Mouse (Mus musculus) lung, embryonic 15.5 days (tissue): ENCODE results near the gene Myo6. TPM values are rescaled to one million over a fixed set of nuclear protein-coding genes. Genes with fewer than 3 reads are reported as not detected.

Experiments used
- ATAC-seq: fragments of 200-750 bp; cut with Nextera tagmentation; 2 replicates; pipeline ENCODE4 v1.8.0; 2017; ENCODE audit warnings: moderate number of reproducible peaks, borderline replicate concordance; ENCODE audit not compliant: low FRiP score, low TSS enrichment; ENCODE audit errors: extremely low read depth
- H3K27ac ChIP-seq: fragments of 300-500 bp; sonication (generic); 2 replicates; pipeline ENCODE4 v1.5.1; 2015; ENCODE audit warnings: moderate library complexity, mild to moderate bottlenecking, inconsistent platforms
- H3K27me3 ChIP-seq: fragments of 300-500 bp; sonication (generic); 2 replicates; pipeline ENCODE4 v1.6.1; 2015; ENCODE audit warnings: inconsistent platforms
- H3K36me3 ChIP-seq: fragments of 300-500 bp; sonication (generic); 2 replicates; pipeline ENCODE4 v1.6.1; 2015; ENCODE audit warnings: inconsistent platforms
- H3K4me1 ChIP-seq: fragments of 300-500 bp; sonication (generic); 2 replicates; pipeline ENCODE4 v1.6.1; 2015; ENCODE audit warnings: inconsistent platforms
- H3K4me2 ChIP-seq: fragments of 300-500 bp; sonication (generic); 2 replicates; pipeline ENCODE4 v1.6.1; 2015; ENCODE audit warnings: inconsistent platforms, mild to moderate bottlenecking, moderate library complexity
- H3K4me3 ChIP-seq: fragments of 300-500 bp; sonication (generic); 2 replicates; pipeline ENCODE4 v1.5.1; 2015; ENCODE audit warnings: mild to moderate bottlenecking, inconsistent platforms
- H3K9ac ChIP-seq: fragments of 300-500 bp; sonication (generic); 2 replicates; pipeline ENCODE4 v1.6.1; 2015; ENCODE audit warnings: inconsistent platforms
- H3K9me3 ChIP-seq: fragments of 300-500 bp; sonication (generic); 2 replicates; pipeline ENCODE4 v1.6.1; 2016; ENCODE audit warnings: inconsistent platforms
- WGBS: fragments of 180-500 bp; shearing (Covaris S2); methylation state at CpG from one replicate; pipeline ENCODE4 v1.1.7; 2015; 5-methylcytosine and 5-hydroxymethylcytosine counted together
- polyA plus RNA-seq: library from polyadenylated mRNA; unstranded; fragments of >200 nt; fragmentation: Nextera tagmentation; extraction: Ambion mirVana; gene quantifications from 2 replicates; pipeline ENCODE4 v1.2.1, GENCODE M21; 2015

The Myo6 gene
- polyA plus RNA-seq, 1 experiment from 2014 or later: 28.2 TPM

- Histone ChIP-seq H3K27ac (no peak overlapping the region), H3K27me3 (no peaks in the 10 kb centered on the region), H3K4me3 (no peak overlapping the region), H3K4me2 (no peak overlapping the region), H3K9me3 (no peaks in the 10 kb centered on the region), H3K4me1 (0 out of 2 replicates have a peak, but pooled peaks cover 5% of the 10 kb centered on the region), H3K36me3 (no peaks in the 10 kb centered on the region), H3K9ac (no peak overlapping the region)
- 72% methylated on average over 12 of the region's 12 CpGs for WGBS
- ATAC-seq: no peak
These were observed 45.3 kb downstream of the Myo6 start for GRCm38 (mm10) chr9:80210096-80210495.

- no peak overlapping the region for H3K4me2 ChIP-seq
- WGBS: 84% methylated on average over 2 of the region's 2 CpGs
- no peaks in the 10 kb centered on the region for H3K36me3 ChIP-seq
- no peak overlapping the region for H3K9ac ChIP-seq
- no peak for ATAC-seq
- no peaks in the 10 kb centered on the region for H3K9me3 ChIP-seq
- no peak overlapping the region for H3K4me3 ChIP-seq
- H3K27ac ChIP-seq: no peak overlapping the region
- 0 out of 2 replicates have a peak, but pooled peaks cover 5% of the 10 kb centered on the region for H3K4me1 ChIP-seq
- H3K27me3 ChIP-seq: no peaks in the 10 kb centered on the region
These were observed 48.6 kb downstream of the Myo6 start for GRCm38 (mm10) chr9:80213428-80213827.

- Histone ChIP-seq H3K9me3 (no peaks in the 10 kb centered on the region), H3K4me1 (no peaks in the 10 kb centered on the region), H3K9ac (no peak overlapping the region), H3K27me3 (no peaks in the 10 kb centered on the region), H3K4me3 (no peak overlapping the region), H3K36me3 (no peaks in the 10 kb centered on the region), H3K27ac (no peak overlapping the region), H3K4me2 (no peak overlapping the region)
- whole genome bisulfite sequencing: 86% methylated on average over 5 of the region's 5 CpGs
- no peak for ATAC-seq
These were observed 50.7 kb downstream of the Myo6 start for GRCm38 (mm10) chr9:80215502-80215901.

GRCm38 (mm10) chr9:80216786-80217501, 52.1 kb downstream of the Myo6 start:
- no peak overlapping the region for H3K9ac ChIP-seq
- H3K4me1 ChIP-seq: no peaks in the 10 kb centered on the region
- no peaks in the 10 kb centered on the region for H3K27me3 ChIP-seq
- 75% methylated on average over 16 of the region's 16 CpGs for WGBS
- ATAC-seq: no peak
- no peaks in the 10 kb centered on the region for H3K9me3 ChIP-seq
- no peak overlapping the region for H3K4me2 ChIP-seq
- no peak overlapping the region for H3K4me3 ChIP-seq
- no peaks in the 10 kb centered on the region for H3K36me3 ChIP-seq
- H3K27ac ChIP-seq: no peak overlapping the region

GRCm38 (mm10) chr9:80218718-80219117, 53.9 kb downstream of the Myo6 start:
- Histone ChIP-seq H3K27ac (no peak overlapping the region), H3K9me3 (no peaks in the 10 kb centered on the region), H3K9ac (no peak overlapping the region), H3K36me3 (no peaks in the 10 kb centered on the region), H3K4me2 (no peak overlapping the region), H3K4me3 (no peak overlapping the region), H3K4me1 (no peaks in the 10 kb centered on the region), H3K27me3 (no peaks in the 10 kb centered on the region)
- 65% methylated on average over 6 of the region's 6 CpGs for WGBS
- no peak for ATAC-seq

GRCm38 (mm10) chr9:80223989-80224635, 59.3 kb downstream of the Myo6 start:
- no peaks in the 10 kb centered on the region for H3K9me3 ChIP-seq
- H3K9ac ChIP-seq: no peak overlapping the region
- no peaks in the 10 kb centered on the region for H3K4me1 ChIP-seq
- no peak overlapping the region for H3K4me2 ChIP-seq
- no peak overlapping the region for H3K4me3 ChIP-seq
- H3K36me3 ChIP-seq: no peaks in the 10 kb centered on the region
- no peak; the same call in 1 of the 2 replicates for ATAC-seq
- H3K27me3 ChIP-seq: no peaks in the 10 kb centered on the region
- 68% methylated on average over 11 of the region's 11 CpGs for WGBS
- no peak overlapping the region for H3K27ac ChIP-seq

GRCm38 (mm10) chr9:80226579-80227325, 61.9 kb downstream of the Myo6 start:
- no peaks in the 10 kb centered on the region for H3K9me3 ChIP-seq
- H3K4me2 ChIP-seq: no peak overlapping the region
- 86% methylated on average over 5 of the region's 5 CpGs for WGBS
- no peaks in the 10 kb centered on the region for H3K4me1 ChIP-seq
- no peak for ATAC-seq
- H3K9ac ChIP-seq: no peak overlapping the region
- H3K4me3 ChIP-seq: no peak overlapping the region
- H3K27me3 ChIP-seq: no peaks in the 10 kb centered on the region
- H3K27ac ChIP-seq: no peak overlapping the region
- no peaks in the 10 kb centered on the region for H3K36me3 ChIP-seq

GRCm38 (mm10) chr9:80233831-80234455, 69.1 kb downstream of the Myo6 start:
- WGBS: 86% methylated on average over 4 of the region's 4 CpGs
- no peak for ATAC-seq
- no peaks in the 10 kb centered on the region for H3K9me3 ChIP-seq

GRCm38 (mm10) chr9:80237184-80237799, 72.5 kb downstream of the Myo6 start:
- Histone ChIP-seq H3K4me1 (no peaks in the 10 kb centered on the region), H3K27ac (no peak overlapping the region), H3K9ac (no peak overlapping the region), H3K27me3 (no peaks in the 10 kb centered on the region), H3K4me3 (no peak overlapping the region), H3K4me2 (no peak overlapping the region), H3K36me3 (peaks cover 3% of the 10 kb centered on the region; the same call in 1 of the 2 replicates), H3K9me3 (0 out of 2 replicates have a peak, but pooled peaks cover 5% of the 10 kb centered on the region)
- no peak for ATAC-seq
- 73% methylated on average over 1 of the region's 1 CpGs for WGBS

More at GRCm38 (mm10) chr9:80233831-80234455, 69.1 kb downstream of the Myo6 start:
- H3K27ac ChIP-seq: no peak overlapping the region
- H3K36me3 ChIP-seq: no peaks in the 10 kb centered on the region; the same call in 1 of the 2 replicates
- no peaks in the 10 kb centered on the region for H3K4me1 ChIP-seq
- H3K4me2 ChIP-seq: no peak overlapping the region
- no peaks in the 10 kb centered on the region for H3K27me3 ChIP-seq
- no peak overlapping the region for H3K9ac ChIP-seq
- no peak overlapping the region for H3K4me3 ChIP-seq

GRCm38 (mm10) chr9:80241719-80242118, 76.9 kb downstream of the Myo6 start:
- WGBS: 66% methylated on average over 6 of the region's 6 CpGs
- Histone ChIP-seq H3K27ac (no peak overlapping the region), H3K4me1 (no peaks in the 10 kb centered on the region), H3K36me3 (0 out of 2 replicates have a peak, but pooled peaks cover 3% of the 10 kb centered on the region), H3K27me3 (no peaks in the 10 kb centered on the region), H3K9ac (no peak overlapping the region), H3K4me3 (no peak overlapping the region), H3K4me2 (no peak overlapping the region), H3K9me3 (0 out of 2 replicates have a peak, but pooled peaks cover 5% of the 10 kb centered on the region)
- ATAC-seq: no peak

- ATAC-seq: no peak
- Histone ChIP-seq H3K9ac (no peak overlapping the region), H3K4me1 (no peaks in the 10 kb centered on the region), H3K36me3 (no peaks in the 10 kb centered on the region), H3K9me3 (no peaks in the 10 kb centered on the region), H3K4me3 (no peak overlapping the region), H3K27me3 (no peaks in the 10 kb centered on the region), H3K4me2 (no peak overlapping the region), H3K27ac (no peak overlapping the region)
- 75% methylated on average over 10 of the region's 10 CpGs for WGBS
These were observed 87.3 kb downstream of the Myo6 start for GRCm38 (mm10) chr9:80252146-80252545.
